In genomic region chr6:11359088-11359487, GRCm38 (mm10) we compare ENCODE assay signal across 18 mouse cellular contexts.
A peak's percentile ranks its signal among the peaks of the same experiment; 100 is the strongest.
DNase-seq lines count a peak whose midpoint lies in the region; ATAC-seq and TF ChIP-seq lines count a peak whose summit lies in the region.
"Had no signal": no experiment of that assay in that cellular context is flagged by ENCODE, and none has a peak within 500 bp of the region (broad histone marks: within the 10 kb centered on the region; RNA-seq: fewer than 3 reads in every experiment).

No protein-coding gene starts in this region.

- H3K27ac ChIP-seq in forebrain, embryonic 12.5 days, result no peak overlapping the region
- H3K27ac ChIP-seq in forebrain, embryonic 11.5 days (ENCODE audit: low read depth, low read length), result no peak overlapping the region
- no peak overlapping the region for H3K27ac ChIP-seq in hindbrain, postnatal 0 days
- no peak overlapping the region for H3K27ac ChIP-seq in hindbrain, embryonic 14.5 days
- H3K27ac ChIP-seq in midbrain, embryonic 15.5 days, result no peak overlapping the region
- no peak overlapping the region for H3K27ac ChIP-seq in midbrain, embryonic 11.5 days (ENCODE audit: low read depth, low read length)
- H3K27ac ChIP-seq: embryonic facial prominence, embryonic 12.5 days; forebrain, embryonic 15.5 days; heart, adult 2 months; heart, embryonic 15.5 days had no signal

- TF ChIP-seq CTCF in hindbrain, postnatal 0 days (IDR thresholded peaks at IDR 0.05; ENCODE audit: low read depth), result no peak

- H3K4me1 ChIP-seq in forebrain, embryonic 12.5 days, result no peaks in the 10 kb centered on the region
- no peaks in the 10 kb centered on the region for H3K4me1 ChIP-seq in forebrain, embryonic 11.5 days (replicated peaks; ENCODE audit: control insufficient read depth, insufficient read depth, low read length)
- no peaks in the 10 kb centered on the region for H3K4me1 ChIP-seq in hindbrain, postnatal 0 days (ENCODE audit: insufficient read depth, low read length)
- no peaks in the 10 kb centered on the region for H3K4me1 ChIP-seq in hindbrain, embryonic 14.5 days (replicated peaks; ENCODE audit: control insufficient read depth, insufficient read depth, low read length)
- H3K4me1 ChIP-seq in midbrain, embryonic 15.5 days, result no peaks in the 10 kb centered on the region
- H3K4me1 ChIP-seq in midbrain, embryonic 11.5 days (ENCODE audit: control insufficient read depth, insufficient read depth, low read length), result no peaks in the 10 kb centered on the region
- H3K4me1 ChIP-seq: embryonic facial prominence, embryonic 12.5 days; forebrain, embryonic 15.5 days; heart, embryonic 15.5 days had no signal

- H3K4me2 ChIP-seq in forebrain, embryonic 12.5 days, result no peak overlapping the region
- H3K4me2 ChIP-seq in forebrain, embryonic 11.5 days (ENCODE audit: low read depth, low read length, severe bottlenecking), result no peak overlapping the region
- no peak overlapping the region for H3K4me2 ChIP-seq in hindbrain, postnatal 0 days (ENCODE audit: low read depth, low read length)
- H3K4me2 ChIP-seq in hindbrain, embryonic 14.5 days (replicated peaks), result no peak overlapping the region
- no peak overlapping the region for H3K4me2 ChIP-seq in midbrain, embryonic 15.5 days
- no peak overlapping the region for H3K4me2 ChIP-seq in midbrain, embryonic 11.5 days
- H3K4me2 ChIP-seq: embryonic facial prominence, embryonic 12.5 days; forebrain, embryonic 15.5 days; heart, embryonic 11.5 days; heart, embryonic 15.5 days had no signal

- no peaks in the 10 kb centered on the region for H3K27me3 ChIP-seq in forebrain, embryonic 12.5 days
- H3K27me3 ChIP-seq in forebrain, embryonic 11.5 days (ENCODE audit: control insufficient read depth, insufficient read depth, low read length), result no peaks in the 10 kb centered on the region
- H3K27me3 ChIP-seq in hindbrain, postnatal 0 days (ENCODE audit: insufficient read depth, low read length), result no peaks in the 10 kb centered on the region
- no peaks in the 10 kb centered on the region for H3K27me3 ChIP-seq in hindbrain, embryonic 14.5 days (ENCODE audit: control insufficient read depth, insufficient read depth, low read length)
- H3K27me3 ChIP-seq in midbrain, embryonic 15.5 days (replicated peaks), result no peaks in the 10 kb centered on the region
- H3K27me3 ChIP-seq in midbrain, embryonic 11.5 days (ENCODE audit: control insufficient read depth, insufficient read depth, low read length), result no peaks in the 10 kb centered on the region
- H3K27me3 ChIP-seq: embryonic facial prominence, embryonic 12.5 days; forebrain, embryonic 15.5 days; heart, embryonic 15.5 days had no signal

- H3K4me3 ChIP-seq in forebrain, embryonic 12.5 days (replicated peaks), result no peak overlapping the region
- H3K4me3 ChIP-seq in forebrain, embryonic 11.5 days (ENCODE audit: low read depth, low read length), result no peak overlapping the region
- H3K4me3 ChIP-seq in hindbrain, postnatal 0 days (ENCODE audit: low read length), result no peak overlapping the region
- no peak overlapping the region for H3K4me3 ChIP-seq in hindbrain, embryonic 14.5 days (replicated peaks; ENCODE audit: low read length)
- no peak overlapping the region for H3K4me3 ChIP-seq in midbrain, embryonic 15.5 days
- H3K4me3 ChIP-seq in midbrain, embryonic 11.5 days (ENCODE audit: low read depth, low read length), result no peak overlapping the region
- H3K4me3 ChIP-seq: embryonic facial prominence, embryonic 12.5 days; forebrain, embryonic 15.5 days; heart, adult 2 months; heart, embryonic 15.5 days had no signal

- H3K36me3 ChIP-seq in forebrain, embryonic 12.5 days (replicated peaks), result no peaks in the 10 kb centered on the region
- no peaks in the 10 kb centered on the region for H3K36me3 ChIP-seq in forebrain, embryonic 11.5 days (ENCODE audit: control insufficient read depth, insufficient read depth, low read length)
- no peaks in the 10 kb centered on the region for H3K36me3 ChIP-seq in hindbrain, postnatal 0 days (ENCODE audit: insufficient read depth, low read length)
- H3K36me3 ChIP-seq in hindbrain, embryonic 14.5 days (replicated peaks; ENCODE audit: control insufficient read depth, insufficient read depth), result no peaks in the 10 kb centered on the region
- H3K36me3 ChIP-seq in midbrain, embryonic 15.5 days (replicated peaks), result no peaks in the 10 kb centered on the region
- H3K36me3 ChIP-seq in midbrain, embryonic 11.5 days (ENCODE audit: control insufficient read depth, insufficient read depth, low read length), result no peaks in the 10 kb centered on the region
- H3K36me3 ChIP-seq: embryonic facial prominence, embryonic 12.5 days; forebrain, embryonic 15.5 days; heart, embryonic 15.5 days had no signal

- no peak for DNase-seq in forebrain, embryonic 11.5 days (ENCODE audit: low spot score)
- DNase-seq in hindbrain, postnatal 0 days (ENCODE audit: low spot score), result peak; percentile 26
- no peak for DNase-seq in hindbrain, embryonic 14.5 days (ENCODE audit: low spot score)
- no peak for DNase-seq in midbrain, embryonic 11.5 days (ENCODE audit: low spot score, missing footprints)
- no peak for DNase-seq in testis, postnatal 14 days (ENCODE audit: low spot score)
- DNase-seq: adrenal gland, adult 2 months; cerebellum, adult 11-12 months; gastrocnemius, postnatal 14 days; heart, adult 2 months; heart, postnatal 14 days; kidney, adult 11 months had no signal

- no peaks in the 10 kb centered on the region for H3K9me3 ChIP-seq in forebrain, embryonic 12.5 days
- no peaks in the 10 kb centered on the region for H3K9me3 ChIP-seq in forebrain, embryonic 11.5 days (ENCODE audit: control insufficient read depth, low read length)
- H3K9me3 ChIP-seq in hindbrain, postnatal 0 days (ENCODE audit: low read length), result no peaks in the 10 kb centered on the region
- H3K9me3 ChIP-seq in hindbrain, embryonic 14.5 days (ENCODE audit: control insufficient read depth, low read length), result no peaks in the 10 kb centered on the region
- H3K9me3 ChIP-seq in midbrain, embryonic 15.5 days, result no peaks in the 10 kb centered on the region
- no peaks in the 10 kb centered on the region for H3K9me3 ChIP-seq in midbrain, embryonic 11.5 days (ENCODE audit: control insufficient read depth, low read length)
- H3K9me3 ChIP-seq: embryonic facial prominence, embryonic 12.5 days; forebrain, embryonic 15.5 days; heart, embryonic 15.5 days had no signal

- ATAC-seq in forebrain, embryonic 12.5 days (ENCODE audit: low FRiP score), result 0 out of 2 replicates have a peak, but pooled peaks have one; percentile 20
- ATAC-seq in forebrain, embryonic 11.5 days (replicated peaks; ENCODE audit: low FRiP score), result no peak
- no peak for ATAC-seq in hindbrain, postnatal 0 days
- ATAC-seq in hindbrain, embryonic 14.5 days (ENCODE audit: low FRiP score), result no peak; the same call in 1 of the 2 replicates
- ATAC-seq in midbrain, embryonic 15.5 days (replicated peaks), result 0 out of 2 replicates have a peak, but pooled peaks have one; percentile 37
- no peak for ATAC-seq in midbrain, embryonic 11.5 days (ENCODE audit: low FRiP score)
- ATAC-seq: forebrain, embryonic 15.5 days; hindbrain, embryonic 16.5 days had no signal

- no peak overlapping the region for H3K9ac ChIP-seq in forebrain, embryonic 12.5 days
- no peak overlapping the region for H3K9ac ChIP-seq in forebrain, embryonic 11.5 days (ENCODE audit: low read length)
- no peak overlapping the region for H3K9ac ChIP-seq in hindbrain, postnatal 0 days (replicated peaks; ENCODE audit: low read length)
- H3K9ac ChIP-seq in hindbrain, embryonic 14.5 days, result no peak overlapping the region
- no peak overlapping the region for H3K9ac ChIP-seq in midbrain, embryonic 15.5 days
- no peak overlapping the region for H3K9ac ChIP-seq in midbrain, embryonic 11.5 days (ENCODE audit: low read length)
- H3K9ac ChIP-seq: embryonic facial prominence, embryonic 12.5 days; forebrain, embryonic 15.5 days; heart, embryonic 15.5 days had no signal

- WGBS in forebrain, embryonic 12.5 days, result 92% methylated on average over 1 of the region's 1 CpGs
- WGBS in forebrain, embryonic 11.5 days, result 90% methylated on average over 1 of the region's 1 CpGs
- WGBS in hindbrain, postnatal 0 days, result 73% methylated on average over 1 of the region's 1 CpGs
- WGBS in hindbrain, embryonic 14.5 days, result 60% methylated on average over 1 of the region's 1 CpGs
- WGBS in midbrain, embryonic 15.5 days, result 82% methylated on average over 1 of the region's 1 CpGs
- WGBS in midbrain, embryonic 11.5 days, result 93% methylated on average over 1 of the region's 1 CpGs

Comparison
In these comparisons a context has a peak if more than half of its experiments do, and no peak if none do; other contexts are left out.
1. ATAC-seq: peak in forebrain, embryonic 12.5 days (single experiment) and midbrain, embryonic 15.5 days (single experiment); none in forebrain, embryonic 11.5 days (single experiment), hindbrain, postnatal 0 days (single experiment), hindbrain, embryonic 14.5 days (single experiment) and midbrain, embryonic 11.5 days (single experiment).